ENCODE assay signal across 21 mouse cellular contexts in genomic region chr3:40190024-40190423, GRCm38 (mm10).
A peak's percentile ranks its signal among the peaks of the same experiment; 100 is the strongest.
DNase-seq lines count a peak whose midpoint lies in the region; ATAC-seq and TF ChIP-seq lines count a peak whose summit lies in the region.
"Had no signal": no experiment of that assay in that cellular context is flagged by ENCODE, and none has a peak within 500 bp of the region (broad histone marks: within the 10 kb centered on the region; RNA-seq: fewer than 3 reads in every experiment).

No protein-coding gene starts in this region.

- H3K79me2 ChIP-seq in CH12.LX (replicated peaks; ENCODE audit: control insufficient read depth, extremely low read depth, insufficient read depth, poor library complexity, severe bottlenecking) = no peaks in the 10 kb centered on the region

- H3K36me3 ChIP-seq in kidney, embryonic 16.5 days (ENCODE audit: insufficient read depth, low read length) = no peaks in the 10 kb centered on the region
- no peaks in the 10 kb centered on the region for H3K36me3 ChIP-seq in CH12.LX (replicated peaks in 1 of 2; ENCODE audit: control insufficient read depth in 1 of 2, insufficient read depth in 1 of 2, low read length in 1 of 2)
- H3K36me3 ChIP-seq: forebrain, embryonic 10.5 days; G1E; hindbrain, embryonic 12.5 days; hindbrain, embryonic 15.5 days had no signal

- WGBS in kidney, embryonic 16.5 days = 32% methylated on average over 4 of the region's 4 CpGs

- H3K9ac ChIP-seq in kidney, embryonic 16.5 days (replicated peaks; ENCODE audit: low read length) = no peak overlapping the region
- no peak overlapping the region for H3K9ac ChIP-seq in CH12.LX (ENCODE audit: insufficient read depth, low read depth)
- H3K9ac ChIP-seq: forebrain, embryonic 13.5 days; hindbrain, embryonic 12.5 days; hindbrain, embryonic 15.5 days had no signal

- no peak overlapping the region for H3K4me2 ChIP-seq in kidney, embryonic 16.5 days (replicated peaks; ENCODE audit: low read depth, low read length)
- no peak overlapping the region for H3K4me2 ChIP-seq in CH12.LX (ENCODE audit: insufficient read depth, low read depth, poor library complexity, severe bottlenecking)
- H3K4me2 ChIP-seq: forebrain, embryonic 13.5 days; heart, embryonic 11.5 days; hindbrain, embryonic 12.5 days; hindbrain, embryonic 15.5 days had no signal

- no peaks in the 10 kb centered on the region for H3K9me3 ChIP-seq in kidney, embryonic 16.5 days (ENCODE audit: low read length)
- no peaks in the 10 kb centered on the region for H3K9me3 ChIP-seq in CH12.LX (replicated peaks; ENCODE audit: low read length)
- H3K9me3 ChIP-seq: forebrain, embryonic 10.5 days; forebrain, embryonic 13.5 days; G1E; hindbrain, embryonic 12.5 days; hindbrain, embryonic 15.5 days had no signal

- no peak overlapping the region for H3K4me3 ChIP-seq in kidney, embryonic 16.5 days (ENCODE audit: low read length)
- no peak overlapping the region for H3K4me3 ChIP-seq in CH12.LX (replicated peaks in 1 of 3; ENCODE audit: low read depth in 2 of 3, low read length in 2 of 3, poor library complexity in 1 of 3)
- H3K4me3 ChIP-seq: forebrain, embryonic 10.5 days; forebrain, embryonic 13.5 days; hindbrain, embryonic 12.5 days; hindbrain, embryonic 15.5 days had no signal

- H3K27me3 ChIP-seq in kidney, embryonic 16.5 days (ENCODE audit: insufficient read depth, low read length) = no peaks in the 10 kb centered on the region
- H3K27me3 ChIP-seq in CH12.LX (replicated peaks) = no peaks in the 10 kb centered on the region
- H3K27me3 ChIP-seq: forebrain, embryonic 13.5 days; hindbrain, embryonic 12.5 days; hindbrain, embryonic 15.5 days; Patski had no signal

- TF ChIP-seq RAD21 in CH12.LX (IDR thresholded peaks at IDR 0.05; ENCODE audit: low read depth, low read length) = no peak

- in situ Hi-C loops in CH12.LX (cut with MboI; ENCODE audit: low pct_ligation_motif_present, low pct_unique_long_range_greater_than_20kb, low sequenced_read_pairs) = no loop called here

- TF ChIP-seq CTCF in CH12.LX (conservative IDR thresholded peaks at IDR 0.05 in 1 of 2, IDR thresholded peaks at IDR 0.05 in 1 of 2; ENCODE audit: low read depth in 2 of 2, low read length in 2 of 2) = no peak

- no peak for DNase-seq in kidney, adult 8-10 months
- DNase-seq in kidney, postnatal 4 days = peak; percentile 21 to 40
- DNase-seq in kidney, postnatal 36 days = no peak
- DNase-seq in A20 (ENCODE audit: low read depth, low spot score) = peak; percentile 44
- peak; percentile 34 for DNase-seq in CH12.LX (ENCODE audit: extremely low read depth)
- DNase-seq: adrenal gland, postnatal 10 days; adrenal gland, postnatal 36 days; cerebellum, adult 18-20 months; cerebellum, adult 9-10 months; cerebellum, postnatal 14 days; gastrocnemius, postnatal 10 days; heart, adult 11 months had no signal

- peak; percentile 61; the same call in 1 of the 2 replicates for ATAC-seq in kidney, embryonic 16.5 days (ENCODE audit: low FRiP score, low TSS enrichment)
- ATAC-seq: forebrain, embryonic 13.5 days; forebrain, embryonic 16.5 days; Patski had no signal

- TF ChIP-seq EP300 in CH12.LX (IDR thresholded peaks at IDR 0.05; ENCODE audit: low read length) = no peak

- no peak for TF ChIP-seq POLR2A in CH12.LX (IDR thresholded peaks at IDR 0.05; ENCODE audit: low read depth, low read length)

- dilution Hi-C loops in CH12.LX (cut with MboI; ENCODE audit: extremely low pct_ligation_motif_present, extremely low pct_unique_long_range_greater_than_20kb, low sequenced_read_pairs) = no loop called here

- H3K27ac ChIP-seq in kidney, embryonic 16.5 days (ENCODE audit: low read length) = no peak overlapping the region
- no peak overlapping the region for H3K27ac ChIP-seq in CH12.LX (ENCODE audit: insufficient read depth, low read depth)
- H3K27ac ChIP-seq: forebrain, embryonic 10.5 days; forebrain, embryonic 13.5 days; hindbrain, embryonic 12.5 days; hindbrain, embryonic 15.5 days had no signal

- 0 out of 2 replicates have a peak, but pooled peaks cover 2% of the 10 kb centered on the region for H3K4me1 ChIP-seq in kidney, embryonic 16.5 days (ENCODE audit: insufficient read depth, low read length)
- H3K4me1 ChIP-seq in CH12.LX (ENCODE audit: control insufficient read depth in 1 of 2, insufficient read depth in 2 of 2) = peaks cover 9 to 32% of the 10 kb centered on the region in 2 experiments
- H3K4me1 ChIP-seq: forebrain, embryonic 10.5 days; forebrain, embryonic 13.5 days; hindbrain, embryonic 12.5 days; hindbrain, embryonic 15.5 days had no signal

TF ChIP-seq in CH12.LX, 34 proteins besides CTCF, POLR2A, EP300 and RAD21:
- TF ChIP-seq ETS1 (conservative IDR thresholded peaks at IDR 0.05; ENCODE audit: low read depth, low read length) = 0 out of 2 replicates have a peak, but pooled peaks have one; percentile 4
- no peak for TF ChIP-seq POLR2AphosphoS2 (IDR thresholded peaks at IDR 0.05; ENCODE audit: low read depth, low read length)
- 0 out of 2 replicates have a peak, but pooled peaks have one; percentile 50 for TF ChIP-seq CHD2 (IDR thresholded peaks at IDR 0.05; ENCODE audit: low read length)
- TF ChIP-seq TCF12 (IDR thresholded peaks at IDR 0.05; ENCODE audit: low read depth, low read length) = 0 out of 2 replicates have a peak, but pooled peaks have one; percentile 17

Comparison
In these comparisons a context has a peak if more than half of its experiments do, and no peak if none do; other contexts are left out.
1. DNase-seq: peak in kidney, postnatal 4 days (2 of 2), A20 (single experiment) and CH12.LX (single experiment); none in kidney, adult 8-10 months (0 of 2) and kidney, postnatal 36 days (0 of 2).